Mouse (Mus musculus) MEL (cell line): ENCODE data around the gene Alg1. TPM values are rescaled to one million over a fixed set of nuclear protein-coding genes. Genes with fewer than 3 reads are reported as not detected.
A peak's percentile ranks its signal among the peaks of the same experiment; 100 is the strongest.

Experiments
- DNase-seq: peaks from one replicate; pipeline ENCODE4 v3.0.0; 2011; ENCODE audit warnings: low read depth, low spot score
- H3K27ac ChIP-seq: 2 replicates; pipeline ENCODE4 v1.5.1; 2012; ENCODE audit warnings: low read depth, mild to moderate bottlenecking, control low read depth, low read length, moderate library complexity; ENCODE audit not compliant: control insufficient read depth
- H3K27me3 ChIP-seq, 2 experiments: fragments of 150-350 bp in 1 of 2; sonication (generic) in 1 of 2; 2 replicates each; pipeline ENCODE4 v1.6.1; 2012; ENCODE audit warnings: low read length in 2 of 2, mild to moderate bottlenecking in 2 of 2, improper control_type of control experiment in 1 of 2, moderate library complexity in 1 of 2; ENCODE audit not compliant: insufficient read depth in 2 of 2, control insufficient read depth in 1 of 2
- H3K36me3 ChIP-seq, 2 experiments: 2 replicates each; pipeline ENCODE4 v1.6.1; 2012 to 2014; ENCODE audit warnings: low read length in 2 of 2, improper control_type of control experiment in 1 of 2, inconsistent platforms in 1 of 2, mild to moderate bottlenecking in 1 of 2; ENCODE audit not compliant: insufficient read depth in 2 of 2, control insufficient read depth in 1 of 2
- H3K4me1 ChIP-seq, 2 experiments: fragments of 150-350 bp in 1 of 2; sonication (generic) in 1 of 2; 2 replicates each; pipeline ENCODE4 v1.6.1; 2012; ENCODE audit warnings: low read length in 2 of 2, improper control_type of control experiment in 1 of 2, mild to moderate bottlenecking in 1 of 2; ENCODE audit not compliant: insufficient read depth in 2 of 2, control insufficient read depth in 1 of 2
- H3K4me3 ChIP-seq, 2 experiments: fragments of 150-350 bp in 1 of 2; sonication (generic) in 1 of 2; 2 replicates each; pipeline ENCODE4 v1.5.1; 2012; ENCODE audit warnings: low read depth in 2 of 2, low read length in 2 of 2, mild to moderate bottlenecking in 2 of 2, moderate library complexity in 2 of 2, control low read depth in 1 of 2, improper control_type of control experiment in 1 of 2; ENCODE audit not compliant: control insufficient read depth in 1 of 2, insufficient read depth in 1 of 2
- H3K79me2 ChIP-seq: 2 replicates; pipeline ENCODE4 v1.6.1; 2012; ENCODE audit warnings: mild to moderate bottlenecking, low read length, moderate library complexity; ENCODE audit not compliant: control insufficient read depth, poor library complexity, insufficient read depth
- H3K9ac ChIP-seq: 2 replicates; pipeline ENCODE4 v1.6.1; 2012; ENCODE audit warnings: low read depth, mild to moderate bottlenecking, control low read depth, low read length, moderate library complexity; ENCODE audit not compliant: control insufficient read depth, poor library complexity, severe bottlenecking
- H3K9me3 ChIP-seq: fragments of 150-350 bp; sonication (generic); replicated peaks from 2 replicates; pipeline ENCODE4 v1.6.1; 2012; ENCODE audit warnings: mild to moderate bottlenecking, low read length, improper control_type of control experiment, moderate library complexity; ENCODE audit not compliant: insufficient read depth
- CHD1 ChIP-seq: IDR thresholded peaks from 2 replicates; pipeline ENCODE4 v1.6.1; 2012; ENCODE audit warnings: low read depth, mild to moderate bottlenecking, inconsistent platforms, low read length, improper control_type of control experiment
- CTCF ChIP-seq, 3 experiments: IDR thresholded peaks in 2 of 3; conservative IDR thresholded peaks in 1 of 3; 2 replicates each; pipeline ENCODE4 v1.5.1; 2011 to 2012; ENCODE audit warnings: low read length in 3 of 3, low read depth in 2 of 3, mild to moderate bottlenecking in 2 of 3, improper control_type of control experiment in 1 of 3, inconsistent platforms in 1 of 3, mixed read lengths in 1 of 3, moderate library complexity in 1 of 3; ENCODE audit not compliant: control insufficient read depth in 1 of 3, insufficient read depth in 1 of 3, poor library complexity in 1 of 3, severe bottlenecking in 1 of 3
- E2F4 ChIP-seq: IDR thresholded peaks from 2 replicates; pipeline ENCODE4 v1.6.1; 2011; ENCODE audit warnings: low read depth, low read length, improper control_type of control experiment, borderline replicate concordance
- ELF1 ChIP-seq: IDR thresholded peaks from 2 replicates; pipeline ENCODE4 v1.6.1; 2014; ENCODE audit warnings: low read depth, mild to moderate bottlenecking, inconsistent platforms, low read length, improper control_type of control experiment, moderate library complexity
- EP300 ChIP-seq, 2 experiments: IDR thresholded peaks; 2 replicates each; pipeline ENCODE4 v1.6.1; 2011; ENCODE audit warnings: improper control_type of control experiment in 2 of 2, low read length in 2 of 2, low read depth in 1 of 2, mild to moderate bottlenecking in 1 of 2
- ETS1 ChIP-seq: IDR thresholded peaks from 2 replicates; pipeline ENCODE4 v1.6.1; 2012; ENCODE audit warnings: low read depth, mild to moderate bottlenecking, inconsistent platforms, low read length, improper control_type of control experiment, moderate library complexity
- GABPA ChIP-seq: IDR thresholded peaks from 2 replicates; pipeline ENCODE4 v1.6.1; 2012; ENCODE audit warnings: low read depth, mild to moderate bottlenecking, inconsistent platforms, low read length, improper control_type of control experiment, moderate library complexity
- HCFC1 ChIP-seq: IDR thresholded peaks from 2 replicates; pipeline ENCODE4 v1.6.1; 2012; ENCODE audit warnings: low read depth, mild to moderate bottlenecking, inconsistent platforms, low read length, improper control_type of control experiment, moderate library complexity
- JUND ChIP-seq: IDR thresholded peaks from 2 replicates; pipeline ENCODE4 v1.6.1; 2011; ENCODE audit warnings: low read depth, mild to moderate bottlenecking, improper control_type of control experiment, low read length
- MAFK ChIP-seq: IDR thresholded peaks from 2 replicates; pipeline ENCODE4 v1.6.1; 2011; ENCODE audit warnings: low read depth, mild to moderate bottlenecking, low read length, improper control_type of control experiment, borderline replicate concordance
- MAZ ChIP-seq: IDR thresholded peaks from 2 replicates; pipeline ENCODE4 v1.6.1; 2012; ENCODE audit warnings: low read depth, mild to moderate bottlenecking, inconsistent platforms, low read length, improper control_type of control experiment
- MEF2A ChIP-seq: IDR thresholded peaks from 2 replicates; pipeline ENCODE4 v1.6.1; 2014; ENCODE audit warnings: low read depth, mild to moderate bottlenecking, inconsistent platforms, low read length, improper control_type of control experiment; ENCODE audit not compliant: poor library complexity, insufficient replicate concordance, severe bottlenecking; ENCODE audit errors: extremely low read depth
- MXI1 ChIP-seq: IDR thresholded peaks from 2 replicates; pipeline ENCODE4 v1.6.1; 2011; ENCODE audit warnings: mild to moderate bottlenecking, low read depth, low read length, improper control_type of control experiment
- MYB ChIP-seq: IDR thresholded peaks from 2 replicates; pipeline ENCODE4 v1.6.1; 2011; ENCODE audit warnings: mild to moderate bottlenecking, low read depth, low read length, improper control_type of control experiment
- MYC ChIP-seq: IDR thresholded peaks from 2 replicates; pipeline ENCODE4 v1.6.1; 2011; ENCODE audit warnings: low read depth, mild to moderate bottlenecking, low read length, improper control_type of control experiment, moderate library complexity
- NELFE ChIP-seq: IDR thresholded peaks from 2 replicates; pipeline ENCODE4 v1.6.1; 2011; ENCODE audit warnings: low read depth, low read length, improper control_type of control experiment
- NRF1 ChIP-seq: IDR thresholded peaks from 2 replicates; pipeline ENCODE4 v1.6.1; 2014; ENCODE audit warnings: low read depth, mild to moderate bottlenecking, inconsistent platforms, low read length, improper control_type of control experiment, moderate library complexity; ENCODE audit not compliant: poor library complexity, insufficient read depth, severe bottlenecking
- POLR2A ChIP-seq, 2 experiments: IDR thresholded peaks; 2 replicates each; pipeline ENCODE4 v1.6.1; 2011 to 2012; ENCODE audit warnings: low read length in 2 of 2, mild to moderate bottlenecking in 2 of 2, control low read depth in 1 of 2, improper control_type of control experiment in 1 of 2, low read depth in 1 of 2, moderate library complexity in 1 of 2; ENCODE audit not compliant: control insufficient read depth in 1 of 2, insufficient read depth in 1 of 2, poor library complexity in 1 of 2
- POLR2AphosphoS2 ChIP-seq: IDR thresholded peaks from 2 replicates; pipeline ENCODE4 v1.6.1; 2011; ENCODE audit warnings: low read length, improper control_type of control experiment
- POLR2AphosphoS5 ChIP-seq: IDR thresholded peaks from 2 replicates; pipeline ENCODE4 v1.6.1; 2012; ENCODE audit warnings: low read depth, borderline replicate concordance, mild to moderate bottlenecking, inconsistent platforms, low read length, moderate library complexity, mixed read lengths
- RAD21 ChIP-seq: IDR thresholded peaks from 2 replicates; pipeline ENCODE4 v1.6.1; 2011; ENCODE audit warnings: mild to moderate bottlenecking, low read depth, low read length, improper control_type of control experiment
- RCOR1 ChIP-seq: IDR thresholded peaks from 2 replicates; pipeline ENCODE4 v1.6.1; 2012; ENCODE audit warnings: low read depth, mild to moderate bottlenecking, inconsistent platforms, low read length, improper control_type of control experiment
- SIN3A ChIP-seq: IDR thresholded peaks from 2 replicates; pipeline ENCODE4 v1.6.1; 2012; ENCODE audit warnings: low read length, improper control_type of control experiment, inconsistent platforms
- SMC3 ChIP-seq: IDR thresholded peaks from 2 replicates; pipeline ENCODE4 v1.6.1; 2011; ENCODE audit warnings: low read depth, low read length, improper control_type of control experiment
- TAL1 ChIP-seq: IDR thresholded peaks from 2 replicates; pipeline ENCODE4 v1.6.1; 2012; ENCODE audit warnings: mild to moderate bottlenecking, inconsistent platforms, low read length, moderate library complexity, mixed read lengths
- TBP ChIP-seq: IDR thresholded peaks from 2 replicates; pipeline ENCODE4 v1.8.0; 2011; ENCODE audit warnings: low read depth, low read length, improper control_type of control experiment
- UBTF ChIP-seq: IDR thresholded peaks from 2 replicates; pipeline ENCODE4 v1.6.1; 2012; ENCODE audit warnings: low read depth, mild to moderate bottlenecking, inconsistent platforms, low read length, improper control_type of control experiment, moderate library complexity, borderline replicate concordance; ENCODE audit not compliant: insufficient read depth
- USF1 ChIP-seq: IDR thresholded peaks from 2 replicates; pipeline ENCODE4 v1.6.1; 2014; ENCODE audit warnings: low read depth, mild to moderate bottlenecking, inconsistent platforms, low read length, improper control_type of control experiment, moderate library complexity
- USF2 ChIP-seq, 2 experiments: IDR thresholded peaks; 2 replicates each; pipeline ENCODE4 v1.6.1; 2011 to 2012; ENCODE audit warnings: improper control_type of control experiment in 2 of 2, low read length in 2 of 2, borderline replicate concordance in 1 of 2, inconsistent platforms in 1 of 2, low read depth in 1 of 2, mild to moderate bottlenecking in 1 of 2; ENCODE audit not compliant: insufficient read depth in 1 of 2
- ZMIZ1 ChIP-seq: IDR thresholded peaks from 2 replicates; pipeline ENCODE4 v1.6.1; 2012; ENCODE audit warnings: low read depth, mild to moderate bottlenecking, inconsistent platforms, low read length, improper control_type of control experiment, moderate library complexity
- ZNF384 ChIP-seq: IDR thresholded peaks from 2 replicates; pipeline ENCODE4 v1.6.1; 2012; ENCODE audit warnings: low read depth, mild to moderate bottlenecking, inconsistent platforms, low read length, improper control_type of control experiment
- polyA plus RNA-seq, 2 experiments: library from polyadenylated mRNA; stranded (reverse) in 1 of 2; unstranded in 1 of 2; fragments of >175 nt in 1 of 2; fragments of >200 nt in 1 of 2; gene quantifications; 2 replicates each; pipeline versions ENCODE4 v1.2.1 to v1.2.4; 2012; ENCODE audit warnings: low replicate concordance in 2 of 2, low read depth in 1 of 2; ENCODE audit not compliant: insufficient read length in 2 of 2, insufficient read depth in 1 of 2, missing spikeins in 1 of 2
- total RNA-seq: library from RNA; depleted of rRNA; stranded (reverse); fragments of 300-350 nt; gene quantifications from 2 replicates; pipeline ENCODE4 v1.2.3, GENCODE M21; 2012

The Alg1 gene
- total and polyA plus RNA-seq, 3 experiments = 42.9 to 46.4 TPM; not detected in 1

GRCm38 (mm10) chr16:5254346-5255025 lies 21.1 kb downstream of the Alg1 start:
- Histone ChIP-seq H3K9ac (peak overlapping the region; percentile 95), H3K4me3 (peak overlapping the region; percentile 78 to 92), H3K79me2 (peaks cover 9% of the 10 kb centered on the region), H3K27me3 (no peaks in the 10 kb centered on the region), H3K36me3 (no peaks in the 10 kb centered on the region), H3K4me1 (peaks cover 0 to 8% of the 10 kb centered on the region in 2 experiments; a peak in 1 of 4 replicates), H3K9me3 (no peaks in the 10 kb centered on the region), H3K27ac (peak overlapping the region; percentile 70)
- no peak for TF ChIP-seq ZMIZ1
- TF ChIP-seq EP300 (IDR thresholded peaks at IDR 0.05; ENCODE audit: low read depth in 1 of 2, low read length in 2 of 2) = no peak
- TF ChIP-seq POLR2AphosphoS2 = no peak
- TF ChIP-seq GABPA = no peak
- TF ChIP-seq ETS1 = no peak
- TF ChIP-seq MXI1 = peak; percentile 62
- peak; percentile 52 for TF ChIP-seq SMC3
- TF ChIP-seq POLR2AphosphoS5 = no peak
- no peak for TF ChIP-seq MAFK
- peak; percentile 89 for TF ChIP-seq SIN3A
- peak; percentile 45 for TF ChIP-seq RAD21
- no peak for TF ChIP-seq USF1
- no peak for TF ChIP-seq MAZ
- peak; percentile 53 for TF ChIP-seq NELFE
- TF ChIP-seq ELF1 = peak; percentile 64
- TF ChIP-seq CHD1 = no peak
- no peak for TF ChIP-seq JUND
- no peak for TF ChIP-seq TAL1
- TF ChIP-seq E2F4 = no peak
- TF ChIP-seq RCOR1 = no peak
- peak; percentile 44; the same call in 1 of the 2 replicates for TF ChIP-seq TBP
- TF ChIP-seq CTCF (IDR thresholded peaks at IDR 0.05 in 2 of 3, conservative IDR thresholded peaks at IDR 0.05 in 1 of 3; ENCODE audit: control insufficient read depth in 1 of 3, insufficient read depth in 1 of 3, low read depth in 2 of 3, low read length in 3 of 3, poor library complexity in 1 of 3, severe bottlenecking in 1 of 3) = peak; percentile 90 to 95 (median 94)
- TF ChIP-seq HCFC1 = peak; percentile 76
- TF ChIP-seq MYC = 0 out of 2 replicates have a peak, but pooled peaks have one; percentile 34
- no peak for TF ChIP-seq MEF2A
- TF ChIP-seq UBTF = no peak
- no peak for TF ChIP-seq USF2 (IDR thresholded peaks at IDR 0.05; ENCODE audit: borderline replicate concordance in 1 of 2, insufficient read depth in 1 of 2, low read depth in 1 of 2, low read length in 2 of 2)
- TF ChIP-seq NRF1 = no peak
- TF ChIP-seq POLR2A (IDR thresholded peaks at IDR 0.05; ENCODE audit: control insufficient read depth in 1 of 2, insufficient read depth in 1 of 2, low read depth in 1 of 2, low read length in 2 of 2, poor library complexity in 1 of 2) = peak in 1 of 2 experiments; percentile 71; a peak in 2 of 4 replicates
- TF ChIP-seq ZNF384 = no peak
- no peak for TF ChIP-seq MYB
- DNase-seq = peak; percentile 94
